Mouse (Mus musculus) limb, embryonic 15.5 days (tissue): Measurements from ENCODE around the gene Kcnab2. TPM values are rescaled to one million over a fixed set of nuclear protein-coding genes. Genes with fewer than 3 reads are reported as not detected.

ENCODE experiments used
- ATAC-seq: fragments of 200-750 bp; cut with Nextera tagmentation; 2 replicates; pipeline ENCODE4 v1.8.0; 2017; ENCODE audit warnings: low read depth, moderate TSS enrichment; ENCODE audit not compliant: insufficient number of reproducible peaks, low FRiP score, low TSS enrichment
- H3K27ac ChIP-seq: fragments of 300-500 bp; sonication (generic); 2 replicates; pipeline ENCODE4 v1.5.1; 2015; ENCODE audit warnings: moderate library complexity, mild to moderate bottlenecking, inconsistent platforms
- H3K27me3 ChIP-seq: fragments of 300-500 bp; sonication (generic); 2 replicates; pipeline ENCODE4 v1.6.1; 2015; ENCODE audit warnings: inconsistent platforms
- H3K36me3 ChIP-seq: fragments of 300-500 bp; sonication (generic); 2 replicates; pipeline ENCODE4 v1.6.1; 2015; ENCODE audit warnings: inconsistent platforms
- H3K4me1 ChIP-seq: fragments of 300-500 bp; sonication (generic); 2 replicates; pipeline ENCODE4 v1.6.1; 2015; ENCODE audit warnings: inconsistent platforms
- H3K4me2 ChIP-seq: fragments of 300-500 bp; sonication (generic); 2 replicates; pipeline ENCODE4 v1.6.1; 2015; ENCODE audit warnings: mild to moderate bottlenecking, inconsistent platforms
- H3K4me3 ChIP-seq: fragments of 300-500 bp; sonication (generic); 2 replicates; pipeline ENCODE4 v1.5.1; 2015; ENCODE audit warnings: mild to moderate bottlenecking, inconsistent platforms
- H3K9ac ChIP-seq: fragments of 300-500 bp; sonication (generic); 2 replicates; pipeline ENCODE4 v1.6.1; 2015; ENCODE audit warnings: inconsistent platforms
- H3K9me3 ChIP-seq: fragments of 300-500 bp; sonication (generic); 2 replicates; pipeline ENCODE4 v1.6.1; 2016; ENCODE audit warnings: inconsistent platforms
- WGBS: fragments of 180-500 bp; shearing (Covaris S2); methylation state at CpG from one replicate; pipeline ENCODE4 v1.1.7; 2015; 5-methylcytosine and 5-hydroxymethylcytosine counted together
- polyA plus RNA-seq: library from polyadenylated mRNA; unstranded; fragments of >200 nt; fragmentation: Nextera tagmentation; extraction: Ambion mirVana; gene quantifications from 2 replicates; pipeline ENCODE4 v1.2.1, GENCODE M21; 2015

Gene Kcnab2
- polyA plus RNA-seq, 1 experiment from 2014 or later = 8.2 TPM

GRCm38 (mm10) chr4:152477106-152477465 lies 585 bp downstream of the Kcnab2 start:
- ATAC-seq = peak; percentile 22; the same call in 1 of the 2 replicates
- under 1% methylated on average over 17 of the region's 21 CpGs for WGBS

GRCm38 (mm10) chr4:152476427-152477023 lies 1.1 kb downstream of the Kcnab2 start, which contains the start of gene Nphp4:
Nphp4 (plus strand) TSS chr4:152476706.
- Histone ChIP-seq H3K4me2 (peak within 1 kb of the TSS; percentile 78), H3K27me3 (peaks cover 21% of the 10 kb centered on the region), H3K36me3 (no peaks in the 10 kb centered on the region), H3K9me3 (peaks cover 5% of the 10 kb centered on the region; the same call in 1 of the 2 replicates), H3K27ac (no peak within 1 kb of the TSS), H3K9ac (peak within 1 kb of the TSS; percentile 76), H3K4me3 (peak within 1 kb of the TSS; percentile 81), H3K4me1 (peaks cover 21% of the 10 kb centered on the region)
- no peak for ATAC-seq
- 3% methylated on average over 18 of the region's 18 CpGs for whole genome bisulfite sequencing

More at GRCm38 (mm10) chr4:152477106-152477465, 585 bp downstream of the Kcnab2 start:
- Histone ChIP-seq H3K4me2 (peak overlapping the region; percentile 78), H3K9ac (peak overlapping the region; percentile 51), H3K27ac (no peak overlapping the region), H3K4me1 (peaks cover 21% of the 10 kb centered on the region), H3K36me3 (no peaks in the 10 kb centered on the region), H3K27me3 (peaks cover 21% of the 10 kb centered on the region), H3K4me3 (peak overlapping the region; percentile 81), H3K9me3 (peaks cover 5% of the 10 kb centered on the region; the same call in 1 of the 2 replicates)

DNA sequence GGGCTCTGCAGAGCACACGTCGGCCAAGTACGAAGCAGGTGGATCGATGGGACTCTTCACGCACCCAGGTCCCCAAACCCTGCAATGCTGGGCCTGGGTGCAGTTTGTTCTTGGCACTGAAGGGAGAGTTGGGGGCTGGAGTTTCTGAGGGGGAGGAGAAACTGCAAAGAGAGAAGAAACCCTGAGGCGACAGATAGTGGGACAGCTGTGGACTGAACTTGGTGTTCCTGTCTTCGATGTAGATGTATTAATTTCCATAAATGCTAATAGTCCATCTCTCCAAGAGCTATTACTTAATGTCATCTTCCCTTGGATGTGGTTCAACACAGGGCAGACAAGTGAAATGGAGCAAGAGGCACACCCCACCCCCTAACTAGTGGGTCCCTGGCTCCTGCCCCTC lies 1.7 kb downstream of the Kcnab2 start:
- no peak for ATAC-seq
- WGBS = 78% methylated on average over 7 of the region's 7 CpGs

GRCm38 (mm10) chr4:152467951-152468350 lies 9.7 kb downstream of the Kcnab2 start:
- WGBS = 75% methylated on average over 6 of the region's 6 CpGs

More for the DNA sequence above, 1.7 kb downstream of the Kcnab2 start:
- Histone ChIP-seq H3K9ac (no peak overlapping the region), H3K4me1 (peaks cover 21% of the 10 kb centered on the region), H3K27me3 (peaks cover 21% of the 10 kb centered on the region), H3K4me2 (0 out of 2 replicates have a peak overlapping the region, but pooled peaks have one; percentile 78), H3K27ac (no peak overlapping the region), H3K36me3 (no peaks in the 10 kb centered on the region), H3K9me3 (peaks cover 5% of the 10 kb centered on the region; the same call in 1 of the 2 replicates), H3K4me3 (no peak overlapping the region)

DNA sequence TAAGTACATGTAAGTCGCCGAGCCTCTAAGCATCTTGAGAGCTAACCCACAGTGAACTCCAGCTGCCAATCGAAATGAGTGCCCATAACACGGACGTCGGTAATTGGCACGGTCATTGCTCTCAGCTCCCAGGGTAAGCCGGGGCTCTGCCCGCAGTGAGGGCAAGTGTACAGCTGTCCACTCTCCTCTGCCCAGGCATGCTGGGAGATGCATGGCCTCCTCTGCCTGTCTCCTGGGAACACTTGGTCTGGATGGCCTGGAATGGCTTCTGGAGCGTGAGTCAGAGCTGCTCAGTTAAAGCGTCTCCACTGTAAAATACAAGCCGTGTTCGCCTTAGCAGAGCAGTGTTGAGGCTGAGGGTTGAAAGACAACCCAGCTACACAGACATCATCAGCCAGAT lies 11.1 kb downstream of the Kcnab2 start:
- Histone ChIP-seq H3K27me3 (no peaks in the 10 kb centered on the region), H3K36me3 (no peaks in the 10 kb centered on the region), H3K4me3 (no peak overlapping the region), H3K4me1 (no peaks in the 10 kb centered on the region), H3K9me3 (no peaks in the 10 kb centered on the region), H3K9ac (no peak overlapping the region), H3K27ac (no peak overlapping the region), H3K4me2 (no peak overlapping the region)
- ATAC-seq = no peak
- WGBS = 78% methylated on average over 13 of the region's 13 CpGs

More at GRCm38 (mm10) chr4:152467951-152468350, 9.7 kb downstream of the Kcnab2 start:
- Histone ChIP-seq H3K27me3 (no peaks in the 10 kb centered on the region), H3K4me3 (no peak overlapping the region), H3K4me1 (no peaks in the 10 kb centered on the region), H3K27ac (no peak overlapping the region), H3K36me3 (no peaks in the 10 kb centered on the region), H3K9ac (no peak overlapping the region), H3K9me3 (peaks cover 5% of the 10 kb centered on the region; the same call in 1 of the 2 replicates), H3K4me2 (no peak overlapping the region)
- ATAC-seq = no peak

DNA sequence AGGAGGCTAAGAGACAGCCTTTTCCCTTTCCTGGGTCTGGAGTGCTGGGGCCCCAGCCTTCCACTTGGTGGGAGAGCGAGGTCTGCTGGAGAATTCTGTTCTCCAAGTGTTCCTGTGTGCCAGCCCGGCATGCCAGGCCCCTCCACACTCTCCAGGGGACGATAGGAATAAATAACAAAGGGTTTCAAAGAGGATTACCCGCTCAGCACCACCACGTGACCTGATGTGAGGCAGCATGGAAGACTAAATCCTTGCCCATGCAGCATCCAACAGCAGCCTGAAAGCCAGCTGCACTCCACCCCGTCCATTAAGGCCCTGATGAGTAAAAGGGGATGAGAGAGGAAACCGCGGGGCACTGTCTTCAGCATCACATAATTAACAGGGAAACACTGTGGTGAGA lies 12.6 kb downstream of the Kcnab2 start:
- Histone ChIP-seq H3K27ac (no peak overlapping the region), H3K27me3 (no peaks in the 10 kb centered on the region), H3K9me3 (no peaks in the 10 kb centered on the region), H3K4me1 (no peaks in the 10 kb centered on the region), H3K4me3 (no peak overlapping the region), H3K4me2 (no peak overlapping the region), H3K9ac (no peak overlapping the region), H3K36me3 (no peaks in the 10 kb centered on the region)
- WGBS = 42% methylated on average over 8 of the region's 8 CpGs
- ATAC-seq = no peak

DNA sequence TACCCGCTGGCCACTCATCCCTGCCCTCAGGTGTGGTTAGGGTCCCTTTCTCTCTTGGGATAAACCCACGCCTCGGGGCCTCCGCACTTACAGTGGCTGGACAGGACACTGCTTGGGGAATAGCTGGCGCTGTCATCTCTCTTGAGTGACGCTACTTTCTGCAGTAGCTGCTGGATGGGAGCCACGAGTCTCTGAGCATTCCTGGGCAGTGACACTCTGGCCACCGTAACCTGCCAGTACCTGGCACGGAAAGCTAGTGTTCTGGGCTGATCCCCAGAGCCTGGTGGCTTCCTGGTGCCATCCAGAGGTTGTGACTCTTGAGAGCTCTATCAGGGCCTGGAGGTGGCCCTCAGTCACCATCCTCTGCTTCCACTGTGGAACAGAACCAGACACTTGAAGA lies 14.5 kb downstream of the Kcnab2 start:
- H3K9ac ChIP-seq = no peak overlapping the region
- H3K27me3 ChIP-seq = no peaks in the 10 kb centered on the region
- no peaks in the 10 kb centered on the region for H3K9me3 ChIP-seq
- H3K27ac ChIP-seq = no peak overlapping the region
- ATAC-seq = no peak
- no peaks in the 10 kb centered on the region for H3K4me1 ChIP-seq
- H3K36me3 ChIP-seq = no peaks in the 10 kb centered on the region
- WGBS = 85% methylated on average over 9 of the region's 9 CpGs
- no peak overlapping the region for H3K4me3 ChIP-seq
- no peak overlapping the region for H3K4me2 ChIP-seq

DNA sequence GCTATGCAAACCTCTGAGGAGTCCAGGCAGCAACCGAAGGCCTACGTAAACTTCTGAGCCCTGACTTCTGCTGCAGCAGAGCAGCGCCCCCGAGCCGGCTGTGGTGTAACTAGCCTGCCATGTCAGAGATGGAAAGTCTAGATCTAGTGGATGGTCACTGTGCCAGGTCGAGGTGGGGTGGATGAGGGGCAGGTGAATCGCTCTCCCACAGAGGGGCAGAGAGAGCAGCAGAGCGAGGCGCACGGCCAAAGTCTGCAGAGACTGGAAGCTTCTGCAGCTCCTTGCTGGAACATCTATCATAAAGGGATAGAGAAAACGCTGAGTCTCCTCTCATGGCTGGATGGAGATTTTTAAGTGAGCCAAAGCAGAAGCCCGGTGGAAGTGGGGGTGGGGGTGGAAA lies 15.2 kb downstream of the Kcnab2 start:
- no peak overlapping the region for H3K4me3 ChIP-seq
- no peaks in the 10 kb centered on the region for H3K9me3 ChIP-seq
- no peak overlapping the region for H3K27ac ChIP-seq
- no peaks in the 10 kb centered on the region for H3K4me1 ChIP-seq
- no peaks in the 10 kb centered on the region for H3K36me3 ChIP-seq
- no peak overlapping the region for H3K4me2 ChIP-seq
- no peaks in the 10 kb centered on the region for H3K27me3 ChIP-seq
- 83% methylated on average over 12 of the region's 12 CpGs for WGBS
- H3K9ac ChIP-seq = no peak overlapping the region
- no peak for ATAC-seq

DNA sequence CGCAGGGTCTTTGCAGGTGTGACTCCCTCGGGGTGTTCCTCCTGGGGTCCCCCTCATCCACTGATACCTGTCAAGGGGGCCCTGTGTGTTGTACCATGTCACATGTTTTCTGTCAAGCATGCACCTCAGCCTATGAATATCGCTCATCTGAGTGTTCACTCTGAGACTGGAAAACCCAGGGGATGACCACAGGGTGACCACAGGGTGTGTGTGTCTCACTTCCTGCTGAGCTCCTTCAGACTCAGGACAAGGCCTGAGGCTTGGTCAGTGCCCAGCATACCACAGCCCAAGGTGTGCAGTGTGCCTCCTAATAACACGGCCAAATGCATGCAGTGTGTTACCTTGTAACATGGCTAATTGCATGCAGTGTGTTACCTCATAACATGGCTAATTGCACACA lies 20.0 kb downstream of the Kcnab2 start:
- no peak overlapping the region for H3K4me2 ChIP-seq
- no peaks in the 10 kb centered on the region for H3K4me1 ChIP-seq
- no peak for ATAC-seq
- H3K36me3 ChIP-seq = no peaks in the 10 kb centered on the region
- H3K9me3 ChIP-seq = no peaks in the 10 kb centered on the region
- no peaks in the 10 kb centered on the region for H3K27me3 ChIP-seq
- no peak overlapping the region for H3K27ac ChIP-seq
- no peak overlapping the region for H3K9ac ChIP-seq
- WGBS = 82% methylated on average over 4 of the region's 4 CpGs
- H3K4me3 ChIP-seq = no peak overlapping the region

DNA sequence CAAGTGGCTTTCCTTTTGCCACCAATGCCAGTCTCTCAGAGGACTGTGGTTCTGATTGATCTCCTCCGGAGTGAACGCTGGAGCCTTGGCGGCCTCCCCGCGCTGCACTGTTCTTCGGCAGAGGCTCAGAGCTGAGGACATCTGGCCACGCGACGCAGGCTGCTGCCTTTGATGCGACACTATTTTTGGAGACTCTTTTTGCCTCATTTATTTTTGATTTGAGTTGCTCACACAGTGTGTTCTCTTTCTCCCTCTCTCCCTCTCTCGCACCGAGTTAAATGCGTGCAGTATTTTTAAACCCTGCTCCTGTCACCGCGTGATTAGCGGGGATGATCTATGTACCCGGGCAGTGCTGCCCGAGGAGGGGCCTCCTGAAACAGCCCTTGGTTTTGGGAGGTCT lies 21.1 kb downstream of the Kcnab2 start:
- no peaks in the 10 kb centered on the region for H3K9me3 ChIP-seq
- H3K27ac ChIP-seq = no peak overlapping the region
- H3K4me1 ChIP-seq = no peaks in the 10 kb centered on the region
- 65% methylated on average over 18 of the region's 18 CpGs for WGBS
- no peak overlapping the region for H3K4me2 ChIP-seq
- no peak overlapping the region for H3K9ac ChIP-seq
- no peak for ATAC-seq
- H3K36me3 ChIP-seq = no peaks in the 10 kb centered on the region
- H3K4me3 ChIP-seq = no peak overlapping the region
- no peaks in the 10 kb centered on the region for H3K27me3 ChIP-seq

DNA sequence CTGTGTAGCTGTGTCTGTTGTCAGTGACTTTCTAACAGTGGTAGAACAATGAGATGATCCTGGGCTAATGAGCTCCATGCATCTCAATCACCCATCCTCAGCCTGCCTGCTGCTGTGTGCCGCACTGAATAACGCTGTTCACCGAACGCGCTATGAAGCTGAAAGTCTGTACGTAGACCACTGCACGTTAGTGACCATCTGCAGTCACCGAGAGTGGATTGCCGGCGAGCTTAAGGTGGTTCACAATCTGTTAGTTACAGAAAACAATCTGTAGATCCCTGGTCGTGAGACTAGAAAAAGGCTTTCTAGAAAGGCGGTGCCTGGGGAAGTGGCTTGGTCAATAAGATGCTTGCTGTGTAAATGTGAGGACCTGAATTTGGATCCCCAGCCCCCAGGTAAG lies 23.5 kb downstream of the Kcnab2 start:
- Histone ChIP-seq H3K9ac (no peak overlapping the region), H3K4me3 (no peak overlapping the region), H3K27ac (no peak overlapping the region), H3K36me3 (no peaks in the 10 kb centered on the region), H3K27me3 (no peaks in the 10 kb centered on the region), H3K9me3 (no peaks in the 10 kb centered on the region), H3K4me2 (no peak overlapping the region), H3K4me1 (no peaks in the 10 kb centered on the region)
- ATAC-seq = no peak
- 87% methylated on average over 12 of the region's 12 CpGs for WGBS

DNA sequence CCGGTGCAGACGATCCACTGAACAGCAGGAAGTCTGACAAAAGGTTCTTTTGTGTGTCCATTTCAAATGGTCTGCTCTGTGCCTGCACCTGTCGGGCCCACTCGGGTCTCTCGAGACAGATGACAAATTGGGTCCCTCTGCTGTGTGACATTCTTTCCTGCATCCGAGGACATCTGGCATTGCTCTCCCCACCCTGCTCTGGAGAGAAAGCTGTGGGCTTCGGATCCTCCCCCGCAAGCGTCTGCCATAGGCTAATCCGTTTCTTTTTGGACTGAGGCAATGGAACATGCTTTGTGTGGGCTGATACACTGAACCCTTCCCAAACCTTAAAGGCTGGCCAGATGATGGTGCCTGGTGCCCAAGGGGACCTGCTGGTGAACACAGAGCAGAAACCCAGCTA lies 24.6 kb downstream of the Kcnab2 start:
- no peaks in the 10 kb centered on the region for H3K9me3 ChIP-seq
- no peak for ATAC-seq
- H3K27ac ChIP-seq = no peak overlapping the region
- no peak overlapping the region for H3K4me2 ChIP-seq
- H3K36me3 ChIP-seq = no peaks in the 10 kb centered on the region
- 65% methylated on average over 10 of the region's 10 CpGs for WGBS
- H3K4me3 ChIP-seq = no peak overlapping the region
- no peak overlapping the region for H3K9ac ChIP-seq
- no peaks in the 10 kb centered on the region for H3K27me3 ChIP-seq
- H3K4me1 ChIP-seq = no peaks in the 10 kb centered on the region

DNA sequence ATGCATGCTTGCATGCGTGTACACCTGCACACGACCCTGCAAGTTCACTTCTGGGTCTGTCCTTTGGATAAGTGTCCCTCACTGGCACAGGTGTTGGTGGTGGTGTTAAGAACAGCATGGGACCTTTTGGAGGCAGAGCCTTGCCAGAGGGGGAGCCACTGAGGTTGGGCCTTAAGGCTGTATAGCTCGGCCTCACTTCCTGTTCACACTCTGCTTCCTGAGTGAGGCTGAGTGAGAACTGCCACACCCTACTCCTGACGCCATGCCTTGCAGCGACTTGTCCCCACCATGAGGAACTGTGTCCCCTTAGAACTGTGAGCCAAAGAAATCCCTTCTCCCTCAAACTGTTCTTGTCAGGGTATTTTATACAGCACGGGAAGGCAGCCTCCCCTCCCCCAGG lies 26.3 kb downstream of the Kcnab2 start:
- H3K4me2 ChIP-seq = no peak overlapping the region
- WGBS = 84% methylated on average over 6 of the region's 6 CpGs
- no peak overlapping the region for H3K9ac ChIP-seq
- H3K9me3 ChIP-seq = no peaks in the 10 kb centered on the region
- no peaks in the 10 kb centered on the region for H3K27me3 ChIP-seq
- no peak for ATAC-seq
- no peak overlapping the region for H3K4me3 ChIP-seq
- no peak overlapping the region for H3K27ac ChIP-seq
- H3K4me1 ChIP-seq = peaks cover under 1% of the 10 kb centered on the region
- no peaks in the 10 kb centered on the region for H3K36me3 ChIP-seq
